Mouse (Mus musculus): ENCODE measurements around the gene Spryd3.

DNA sequence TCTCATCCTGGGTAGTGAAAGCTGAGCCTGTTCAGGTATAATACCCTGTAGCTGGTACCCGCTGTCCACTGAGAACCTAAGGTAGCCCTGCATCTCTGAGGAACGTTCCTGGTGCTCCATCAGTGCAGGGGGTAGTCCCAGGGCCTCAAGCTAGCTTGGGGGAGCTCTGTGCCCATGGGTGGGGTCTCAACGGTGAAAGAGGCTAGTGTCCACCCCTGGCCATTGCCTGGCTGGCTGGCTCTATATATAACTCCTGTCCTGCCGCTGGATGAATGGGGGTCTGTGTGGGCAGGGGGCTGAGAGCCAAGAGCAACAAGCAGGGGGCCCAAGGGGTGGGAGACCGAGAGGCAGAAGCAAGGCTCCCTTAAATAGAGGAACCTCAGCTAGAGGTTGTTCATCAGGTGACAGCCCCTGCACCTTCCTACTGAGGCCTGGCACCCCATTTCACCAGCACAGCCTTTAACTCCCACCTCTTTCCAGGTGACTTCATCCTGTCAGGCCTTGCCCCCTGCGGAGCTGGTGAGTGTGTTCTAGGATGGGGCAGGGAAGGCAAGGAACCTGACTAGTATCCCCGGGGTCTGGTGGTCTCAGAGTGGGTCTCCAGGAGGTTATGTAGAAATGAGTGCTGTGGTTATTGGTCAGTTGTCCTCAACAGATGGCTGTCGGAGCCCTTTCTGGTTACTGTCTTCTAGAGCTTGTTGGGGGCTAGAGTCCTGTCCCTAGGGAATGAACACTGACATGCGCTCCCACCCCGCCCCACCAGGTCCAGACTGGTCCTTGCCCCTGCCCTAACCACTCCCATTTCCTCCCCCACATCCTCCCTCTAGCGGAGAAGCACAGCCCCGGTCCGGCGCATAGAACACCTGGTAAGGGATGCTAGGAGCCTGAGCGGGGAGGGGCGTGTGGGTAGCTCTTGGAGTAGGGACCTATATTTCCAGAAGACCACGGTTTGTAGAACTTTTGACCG is 30.0 kb downstream of the Spryd3 start:
- TF ChIP-seq POLR2A (IDR thresholded peaks at IDR 0.05; ENCODE audit: control insufficient read depth, extremely low read depth, insufficient read depth, low read length, poor library complexity): no peak
- TF ChIP-seq CTCF (IDR thresholded peaks at IDR 0.05; ENCODE audit: borderline replicate concordance, control insufficient read depth, extremely low read depth, insufficient read depth, low read length, poor library complexity): no peak

Measured in thymus, adult 2 months (tissue).